Mouse (Mus musculus): Measurements from ENCODE around the gene Rgs3.

DNA sequence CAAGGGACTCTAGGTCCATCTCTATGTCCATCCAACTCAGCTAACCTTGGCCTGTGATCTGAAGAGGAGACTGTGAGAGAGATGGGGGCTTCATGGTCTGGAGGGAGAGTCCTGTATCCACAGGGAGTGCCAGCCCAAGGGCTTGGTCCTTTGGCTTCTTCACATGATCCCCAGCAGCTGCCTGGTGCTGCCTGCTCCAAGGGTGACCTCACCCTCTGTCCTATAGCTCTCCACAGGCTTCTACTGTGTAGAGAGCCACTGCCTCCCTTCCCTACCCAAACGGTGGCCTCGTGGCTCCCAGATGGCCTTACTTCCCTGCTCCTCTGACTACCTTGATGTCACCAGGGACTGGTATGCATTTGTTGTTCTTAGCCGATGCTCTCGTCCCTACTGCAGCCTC, 92.6 kb downstream of the Rgs3 start:
- TF ChIP-seq CTCF (conservative IDR thresholded peaks at IDR 0.05; ENCODE audit: insufficient read depth, insufficient read length, low read depth, low read length) (no peak), POLR2A (IDR thresholded peaks at IDR 0.05; ENCODE audit: low read depth, low read length) (no peak)

Measured in kidney, adult 2 months (tissue).